Mouse (Mus musculus): ENCODE measurements around the gene Reg1.
"Not testable (repeated sequence)": the region's sequence is repeated elsewhere in the genome, so short reads cannot be mapped to it uniquely, and the experiment has no call there.

The Reg1 gene

DNA sequence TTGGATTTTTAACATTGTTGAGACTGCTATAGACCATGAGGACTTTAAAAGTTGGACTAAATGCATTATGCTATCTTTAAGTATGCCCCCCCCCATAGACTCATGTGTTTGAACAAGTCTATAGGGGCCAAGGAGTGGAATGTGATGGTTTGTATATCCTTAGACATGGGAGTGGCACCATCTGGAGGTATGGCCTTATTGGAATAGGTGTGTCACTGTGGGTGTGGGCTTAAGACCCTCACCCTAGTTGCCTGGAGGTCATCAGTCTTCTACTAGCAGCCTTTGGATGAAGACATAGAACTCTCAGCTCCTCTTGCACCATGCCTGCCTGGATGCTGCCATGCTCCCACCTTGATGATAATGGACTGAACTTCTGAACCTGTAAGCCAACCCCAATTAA is at the start of gene Reg1:
Gene Reg1, plus strand, starts transcription at position 301 of the 400 bp plus-strand sequence.
- not testable (repeated sequence) for DNase-seq (ENCODE audit: extremely low spot score, low read depth, low spot score)

DNA sequence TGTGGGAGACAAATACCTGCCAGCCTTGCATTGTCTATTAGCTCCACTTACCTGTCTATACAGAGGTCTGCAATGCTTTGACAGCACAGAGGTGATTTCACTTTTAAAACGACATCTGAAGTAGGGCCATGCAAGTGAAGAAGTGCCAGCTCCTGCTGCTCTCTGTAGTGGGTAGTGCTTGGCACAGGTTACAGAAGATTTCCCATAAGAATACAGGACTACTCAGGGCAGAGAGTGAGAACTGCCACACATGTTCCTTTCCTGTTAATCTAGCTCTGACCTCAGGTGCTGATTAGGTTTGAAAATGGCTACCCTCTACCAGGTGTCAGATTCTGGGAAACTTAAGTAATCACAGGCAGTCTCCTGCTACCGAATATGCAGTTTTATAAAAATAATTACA is 43.7 kb upstream of the Reg1 start, which contains the start of gene Reg3d:
Gene Reg3d, minus strand, starts transcription at position 101 of the 400 bp plus-strand sequence.
- DNase-seq (ENCODE audit: extremely low spot score, low read depth, low spot score): no peak

DNA sequence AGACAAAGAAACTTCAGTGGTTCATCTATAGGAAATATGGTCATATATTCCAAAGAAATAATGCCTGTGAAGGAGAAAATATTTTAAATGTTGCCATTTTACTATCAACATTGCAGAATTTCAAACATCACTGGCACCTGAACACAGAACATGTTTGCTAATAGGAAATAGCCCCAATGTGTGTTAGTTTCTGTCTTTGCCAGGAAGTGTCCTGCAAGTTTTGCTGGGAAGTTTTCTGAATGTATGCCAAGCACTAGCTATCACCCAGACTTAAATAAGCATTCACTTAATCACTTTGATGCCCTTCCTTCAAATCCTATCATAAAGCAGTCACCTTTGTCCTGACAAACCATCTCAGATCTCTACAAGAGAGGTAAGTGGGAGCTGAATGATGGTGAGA is 42.1 kb upstream of the Reg1 start, which contains the start of gene Reg3a:
Gene Reg3a, plus strand, starts transcription at position 301 of the 400 bp plus-strand sequence.
- no peak for DNase-seq (ENCODE audit: extremely low spot score, low read depth, low spot score)

DNA sequence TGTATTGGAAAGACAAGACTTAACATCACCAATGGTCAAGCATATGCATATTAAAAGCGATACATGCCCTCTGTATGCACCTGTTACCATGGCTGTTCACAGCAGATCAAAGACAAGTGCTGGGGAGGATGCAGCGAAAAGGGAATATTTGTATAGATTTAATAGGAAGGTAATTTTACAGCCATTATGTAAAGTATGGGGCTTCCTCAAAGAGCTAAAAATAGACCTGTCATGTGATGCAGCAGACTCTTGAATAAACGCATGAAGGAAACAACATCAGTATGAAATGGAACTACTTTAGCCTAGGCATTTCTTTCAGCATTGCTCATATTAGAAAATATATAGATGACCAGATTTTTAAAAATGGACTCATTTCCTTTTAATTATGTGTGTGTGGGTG is 36.9 kb upstream of the Reg1 start:
- DNase-seq (ENCODE audit: extremely low spot score, low read depth, low spot score): no peak

GRCm38 (mm10) chr6:78395323-78395722 is 27.2 kb upstream of the Reg1 start, which contains the start of gene Reg2:
Reg2 (plus strand) TSS chr6:78395623.
- DNase-seq (ENCODE audit: extremely low spot score, low read depth, low spot score): not testable (repeated sequence)

GRCm38 (mm10) chr6:78425497-78425896 is 3.0 kb downstream of the Reg1 start:
- no peak for DNase-seq (ENCODE audit: extremely low spot score, low read depth, low spot score)

DNA sequence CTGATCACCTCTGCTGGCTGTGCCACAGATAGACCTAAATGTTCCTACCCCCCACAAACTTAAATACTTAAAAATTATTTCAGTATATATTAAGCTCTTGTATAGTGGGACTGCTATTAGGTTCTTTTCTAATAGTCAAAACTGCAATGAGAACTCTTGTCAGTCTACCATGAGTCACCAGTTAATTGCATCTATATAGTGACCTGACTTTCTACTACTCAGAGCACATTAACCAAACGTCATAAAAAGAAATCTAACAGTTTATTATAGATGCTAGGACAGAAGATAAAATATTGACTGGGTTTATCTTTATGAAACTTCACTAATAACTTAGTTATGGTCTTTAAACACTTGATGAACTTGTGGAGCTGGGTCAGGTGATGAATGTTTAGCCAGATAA is 24.7 kb downstream of the Reg1 start:
- no peak for DNase-seq (ENCODE audit: extremely low spot score, low read depth, low spot score)

DNA sequence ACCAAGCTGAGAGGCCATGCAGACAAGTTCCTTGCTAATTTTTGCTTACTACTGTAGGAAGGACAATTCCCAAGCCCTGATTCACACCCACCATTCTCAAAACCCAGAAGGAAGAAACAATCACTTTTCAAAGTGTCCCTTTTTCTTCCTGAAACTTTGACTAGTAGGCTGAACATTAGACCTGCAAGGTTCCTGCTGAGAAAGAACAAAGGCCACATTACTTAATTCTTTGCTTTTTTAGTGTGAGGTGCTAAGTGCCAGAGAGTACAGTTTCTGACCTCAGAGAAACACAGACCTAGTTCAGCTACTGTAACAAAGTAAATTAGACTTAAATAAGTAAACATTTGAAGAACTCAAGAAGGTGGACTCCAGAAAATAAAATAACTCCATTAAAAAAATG is 25.9 kb downstream of the Reg1 start:
- no peak for DNase-seq (ENCODE audit: extremely low spot score, low read depth, low spot score)

GRCm38 (mm10) chr6:78452804-78453203 is 30.3 kb downstream of the Reg1 start:
- no peak for DNase-seq (ENCODE audit: extremely low spot score, low read depth, low spot score)

DNA sequence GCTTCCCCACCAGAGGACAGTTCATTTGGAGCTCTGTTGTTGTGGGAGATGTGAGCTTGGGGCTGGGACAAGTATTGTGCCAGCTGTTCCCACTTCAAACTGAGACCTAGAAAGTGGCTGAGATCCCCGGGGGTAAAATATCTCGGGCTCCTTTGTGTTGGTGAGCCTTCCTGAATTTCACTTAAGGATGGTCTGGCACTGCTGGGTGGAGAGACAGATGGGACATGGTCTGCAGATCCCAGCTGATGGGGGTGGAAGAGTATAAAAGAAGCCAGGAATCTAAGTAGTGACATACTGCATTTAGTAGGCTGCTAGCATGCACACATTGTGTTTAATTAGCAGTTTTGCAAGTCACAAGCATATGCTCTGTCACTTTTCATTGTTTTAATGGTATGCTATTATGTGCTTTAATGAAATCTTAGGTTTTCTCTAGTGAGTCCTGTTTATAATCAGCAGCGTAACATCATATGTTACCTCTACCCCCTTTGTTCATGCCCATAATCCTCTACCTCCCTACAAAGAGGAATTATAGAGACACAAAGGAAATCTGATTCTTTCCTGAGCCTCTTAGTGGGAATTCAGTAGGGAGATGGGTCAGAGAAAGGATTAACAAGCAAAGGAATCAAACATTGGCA is 37.8 kb downstream of the Reg1 start:
- no peak for DNase-seq (ENCODE audit: extremely low spot score, low read depth, low spot score)

DNA sequence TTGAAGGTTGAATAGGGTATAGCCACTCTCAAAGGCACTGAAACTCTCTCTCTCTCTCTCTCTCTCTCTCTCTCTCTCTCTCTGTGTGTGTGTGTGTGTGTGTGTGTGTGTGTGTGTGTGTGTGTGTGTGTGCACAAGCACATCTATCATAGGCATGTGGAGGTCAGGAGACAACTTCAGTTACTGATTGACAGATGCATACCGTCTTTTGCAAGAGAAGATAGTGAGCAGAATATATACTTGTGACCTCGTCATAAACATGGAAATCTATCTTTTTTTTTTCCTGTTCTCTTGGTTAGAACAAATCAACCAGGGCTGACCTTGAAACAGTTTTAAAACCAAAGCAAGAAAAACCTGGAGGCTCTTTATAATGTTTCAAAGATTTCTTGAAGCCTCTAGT is 39.8 kb downstream of the Reg1 start:
- no peak for DNase-seq (ENCODE audit: extremely low spot score, low read depth, low spot score)

DNA sequence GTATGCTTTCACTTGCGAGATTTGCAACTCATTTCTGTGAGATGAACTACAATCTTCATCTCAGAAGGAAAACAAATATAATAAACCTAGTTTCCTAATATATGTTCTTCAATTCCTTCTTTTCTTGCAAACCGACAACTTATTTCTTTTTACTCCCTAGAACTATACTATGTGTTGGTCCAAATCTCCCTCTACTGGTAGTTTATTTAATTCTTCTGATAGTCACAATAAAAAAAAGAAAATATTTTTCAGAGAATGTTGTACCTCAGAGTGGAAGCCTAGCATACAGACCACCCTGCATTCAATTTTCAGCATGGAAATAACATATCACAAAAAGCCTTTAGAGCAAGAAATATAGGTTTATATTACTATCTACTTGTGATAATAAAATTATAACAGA is 40.8 kb downstream of the Reg1 start:
- no peak for DNase-seq (ENCODE audit: extremely low spot score, low read depth, low spot score)

DNA sequence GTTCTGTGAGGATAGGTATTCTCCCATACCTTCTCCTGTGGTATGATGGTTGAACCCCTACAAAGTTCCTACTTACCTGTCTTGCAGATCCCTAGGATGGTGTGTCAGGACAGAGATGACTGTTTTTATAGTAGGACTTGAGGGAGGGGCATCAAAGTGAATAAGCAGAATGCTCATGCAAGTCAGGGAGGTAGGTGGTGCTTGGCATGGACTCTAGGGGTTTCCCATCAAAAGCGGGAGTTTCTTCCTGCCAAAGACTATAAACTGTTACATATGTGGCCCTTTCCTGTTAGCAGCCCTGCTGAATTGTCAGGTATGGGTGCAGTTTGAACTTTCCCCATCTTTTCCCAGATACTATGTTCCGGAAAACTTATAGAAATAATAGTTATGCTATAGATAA is 46.3 kb downstream of the Reg1 start, which contains the start of gene Reg3g:
Gene Reg3g, minus strand, starts transcription at position 101 of the 400 bp plus-strand sequence.
- no peak for DNase-seq (ENCODE audit: extremely low spot score, low read depth, low spot score)

DNA sequence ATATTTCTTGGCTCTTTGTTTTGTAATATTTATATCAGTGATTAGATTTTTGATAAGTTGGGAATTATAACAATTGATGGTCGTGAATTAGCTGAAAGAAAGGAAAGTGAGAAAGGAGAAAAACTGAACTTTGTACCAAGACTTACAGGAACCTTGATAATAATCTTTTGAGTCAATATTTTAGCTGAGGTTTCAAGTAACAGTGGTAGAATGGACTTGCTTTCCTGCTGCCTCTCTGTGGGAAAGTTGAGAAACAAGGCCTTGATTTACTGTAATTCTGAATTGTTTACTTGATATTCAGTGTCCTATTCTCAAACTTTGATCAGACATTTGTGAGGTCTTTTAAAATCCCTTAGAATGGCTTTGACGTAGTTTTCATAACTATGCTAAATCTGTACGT is 46.8 kb downstream of the Reg1 start:
- DNase-seq (ENCODE audit: extremely low spot score, low read depth, low spot score): no peak

Measured in hindlimb bud, embryonic 11.5 days (tissue).